In genomic region chr13:46448276-46448675, GRCm38 (mm10) we compare ENCODE assay signal across 22 mouse cellular contexts.
"Had no signal": no experiment of that assay in that cellular context is flagged by ENCODE, and none has a peak within 500 bp of the region (broad histone marks: within the 10 kb centered on the region; RNA-seq: fewer than 3 reads in every experiment).

No protein-coding gene starts in this region.

- DNase-seq: heart, postnatal 10 days; heart, postnatal 14 days; heart, postnatal 36 days; heart, postnatal 4 days; kidney, adult 11 months; kidney, adult 18-20 months; kidney, adult 2 months; kidney, adult 8-10 months; kidney, adult 9 months; kidney, postnatal 10 days; kidney, postnatal 14 days; kidney, postnatal 25 days; kidney, postnatal 36 days; kidney, postnatal 4 days; layer of hippocampus, adult 9-11 months; layer of hippocampus, postnatal 36 days had no signal

- ATAC-seq: hindbrain, embryonic 16.5 days; hindbrain, postnatal 0 days; inflammation-experienced regulatory T-cells, adult 6 months; intestine, embryonic 15.5 days; intestine, embryonic 16.5 days; intestine, postnatal 0 days had no signal
